Mouse (Mus musculus) hematopoietic stem cell, adult 5-6 weeks (primary cell): ENCODE data around the gene Defb28. TPM values are rescaled to one million over a fixed set of nuclear protein-coding genes. Genes with fewer than 3 reads are reported as not detected.

Experiments
- ATAC-seq, 2 experiments: fragments of 125-278 bp in 1 of 2; replicated peaks in 1 of 2; 2 replicates each; pipeline ENCODE4 v1.8.0; 2016 to 2017; ENCODE audit warnings: inconsistent platforms in 2 of 2, mild to moderate bottlenecking in 2 of 2, moderate number of reproducible peaks in 2 of 2, low read depth in 1 of 2, moderate TSS enrichment in 1 of 2; ENCODE audit not compliant: low FRiP score in 2 of 2, poor library complexity in 2 of 2, severe bottlenecking in 2 of 2, insufficient read depth in 1 of 2, low TSS enrichment in 1 of 2
- total RNA-seq: library from RNA; stranded (forward); fragments of 172-1452, 232-1000 nt; gene quantifications from 2 replicates; pipeline ENCODE4 v1.2.3, GENCODE M21; 2017

The Defb28 gene
- total RNA-seq, result not detected in 2 replicates

GRCm38 (mm10) chr2:152517981-152518380 lies at the start of gene Defb28:
Gene Defb28, plus strand, starts transcription at chr2:152518255.
- ATAC-seq, result no peak

- ATAC-seq, result peak in 1 of 2 experiments; percentile 49; a peak in 1 of 4 replicates
Observed at GRCm38 (mm10) chr2:152470973-152471372, 47.1 kb upstream of the Defb28 start.

GRCm38 (mm10) chr2:152472434-152472833 lies 45.6 kb upstream of the Defb28 start:
- ATAC-seq, result no peak

- no peak for ATAC-seq
Observed at GRCm38 (mm10) chr2:152476763-152477162, 41.3 kb upstream of the Defb28 start, which contains the start of gene Defb20. Gene Defb20, plus strand, starts transcription at chr2:152477063.

GRCm38 (mm10) chr2:152480881-152481280 lies 37.2 kb upstream of the Defb28 start:
- no peak for ATAC-seq

GRCm38 (mm10) chr2:152481726-152482125 lies 36.3 kb upstream of the Defb28 start:
- ATAC-seq, result no peak

GRCm38 (mm10) chr2:152487024-152487423 lies 31.0 kb upstream of the Defb28 start:
- ATAC-seq, result no peak

GRCm38 (mm10) chr2:152490038-152490437 lies 28.0 kb upstream of the Defb28 start, which contains the start of gene Defb22:
Gene Defb22, minus strand, starts transcription at chr2:152490138.
- ATAC-seq, result no peak

GRCm38 (mm10) chr2:152493151-152493550 lies 24.9 kb upstream of the Defb28 start:
- ATAC-seq, result no peak

GRCm38 (mm10) chr2:152498020-152498419 lies 20.0 kb upstream of the Defb28 start:
- ATAC-seq, result no peak

- ATAC-seq, result no peak
Observed at GRCm38 (mm10) chr2:152500204-152500862, 17.7 kb upstream of the Defb28 start.

GRCm38 (mm10) chr2:152500863-152501229 lies 17.2 kb upstream of the Defb28 start:
- ATAC-seq, result no peak

- ATAC-seq, result 0 out of 4 replicates have a peak, but pooled peaks of 1 of the 2 experiments have one; percentile 14
Observed at GRCm38 (mm10) chr2:152503950-152504349, 14.1 kb upstream of the Defb28 start.

- ATAC-seq, result no peak
Observed at GRCm38 (mm10) chr2:152511592-152511991, 6.5 kb upstream of the Defb28 start, which contains the start of gene Defb26. Gene Defb26, minus strand, starts transcription at chr2:152511692.

- ATAC-seq, result peak in 1 of 2 experiments; percentile 24; a peak in 1 of 4 replicates
Observed at GRCm38 (mm10) chr2:152516084-152516483, 2.0 kb upstream of the Defb28 start.

GRCm38 (mm10) chr2:152539944-152540710 lies 22.1 kb downstream of the Defb28 start, which contains the start of gene Defb29:
Gene Defb29, minus strand, starts transcription at chr2:152540098.
- no peak for ATAC-seq

GRCm38 (mm10) chr2:152541979-152542378 lies 23.9 kb downstream of the Defb28 start:
- peak; percentile 39 to 43; a peak in 2 of 4 replicates for ATAC-seq

GRCm38 (mm10) chr2:152542897-152543296 lies 24.8 kb downstream of the Defb28 start:
- ATAC-seq, result no peak
